Mouse (Mus musculus) mouse trophoblast stem cell (cell line): Measurements from ENCODE around the gene Syk.

ENCODE experiments used
- in situ Hi-C, 2 experiments: fragments of 300-500 bp; cut with MseI, MboI; formaldehyde crosslinking; loops; 2 replicates in 1 of 2; 3 replicates in 1 of 2; pipeline ENCODE4 v1.15.1; 2025

Syk gene

GRCm38 (mm10) chr13:52692311-52692710 is 109.3 kb downstream of the Syk start:
- in situ Hi-C loops = no loop called here

GRCm38 (mm10) chr13:52694857-52695256 is 111.9 kb downstream of the Syk start:
- in situ Hi-C loops = no loop called here
